Mouse (Mus musculus) liver, adult 2 months (tissue): ENCODE measurements around the gene Ppp1r3g.

Experiments
- CTCF ChIP-seq: fragments of 200-500 bp; IDR thresholded peaks from 2 replicates; pipeline ENCODE4 v1.5.1; 2011; ENCODE audit warnings: low read depth, low read length, control low read depth
- POLR2A ChIP-seq: fragments of 200-500 bp; IDR thresholded peaks from 2 replicates; pipeline ENCODE4 v1.6.1; 2011; ENCODE audit warnings: low read length, control low read depth; ENCODE audit not compliant: insufficient read depth; ENCODE audit errors: extremely low read depth

GRCm38 (mm10) chr13:35994067-35994466 lies 35.4 kb downstream of the Ppp1r3g start:
- TF ChIP-seq POLR2A (no peak), CTCF (no peak)
